Mouse (Mus musculus) fat pad, adult 2 months (tissue): ENCODE results near the gene Olfr1047.
"Not testable (repeated sequence)": the region's sequence is repeated elsewhere in the genome, so short reads cannot be mapped to it uniquely, and the experiment has no call there.

Experiments used
- DNase-seq: peaks from one replicate; pipeline ENCODE4 v3.0.0-alpha.2; 2011; ENCODE audit warnings: low read depth, low spot score; ENCODE audit errors: extremely low read depth

Olfr1047 gene

DNA sequence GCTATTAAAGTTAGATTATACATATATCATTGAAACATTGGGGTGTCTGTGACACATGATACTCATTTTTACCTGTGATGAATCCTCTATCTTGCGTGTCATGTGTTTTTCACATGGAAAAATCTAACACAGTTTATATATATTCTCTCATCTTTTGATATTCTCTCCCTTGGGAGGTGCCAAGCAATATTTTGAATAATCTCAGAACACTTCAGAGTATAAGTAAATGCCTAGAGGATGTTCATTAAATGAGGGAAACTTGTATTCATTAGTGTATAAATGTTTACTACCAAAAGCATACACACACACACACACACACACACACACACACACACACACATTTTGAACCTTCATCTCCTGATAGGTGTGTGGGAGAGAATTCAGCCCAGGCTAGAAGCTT is at the start of gene Olfr1047:
TSS of gene Olfr1047 (minus strand) at position 101 of the 400 bp plus-strand sequence.
- DNase-seq = no peak

DNA sequence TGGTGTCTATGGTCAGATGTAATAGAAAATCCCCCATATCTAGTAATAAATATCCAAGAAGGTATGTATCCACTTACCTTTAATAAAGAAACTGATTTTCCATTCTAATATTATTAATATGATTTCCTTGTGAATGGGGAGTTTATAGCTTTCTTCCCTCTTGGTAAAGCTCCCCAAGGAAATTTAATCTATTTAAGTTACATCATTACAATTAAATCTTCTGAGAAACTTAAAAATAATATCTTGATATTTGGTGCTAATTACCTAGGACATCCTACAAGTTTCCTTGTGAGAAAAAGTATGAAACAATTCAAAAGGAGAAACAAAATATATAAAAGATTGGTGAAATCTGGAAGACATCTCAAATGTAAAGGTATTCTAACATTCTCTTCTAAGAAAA is 47.8 kb upstream of the Olfr1047 start, which contains the start of gene Olfr1051:
TSS of gene Olfr1051 (minus strand) at position 101 of the 400 bp plus-strand sequence.
- DNase-seq = not testable (repeated sequence)

DNA sequence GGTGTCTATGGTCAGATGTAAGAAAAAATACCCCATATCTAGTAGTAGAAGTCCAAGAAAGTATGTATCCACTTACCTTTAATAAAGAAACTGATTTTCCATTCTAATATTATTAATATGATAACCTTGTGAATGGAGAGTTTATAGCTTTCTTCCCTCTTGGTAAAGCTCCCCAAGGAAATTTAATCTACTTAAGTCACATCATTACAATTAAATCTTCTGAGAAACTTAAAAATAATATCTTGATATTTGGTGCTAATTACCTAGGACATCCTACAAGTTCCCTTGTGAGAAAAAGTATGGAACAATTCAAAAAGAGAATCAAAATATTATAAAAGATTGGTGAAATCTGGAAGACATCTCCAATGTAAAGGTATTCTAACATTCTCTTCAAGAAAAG is 27.0 kb upstream of the Olfr1047 start, which contains the start of gene Olfr1049:
TSS of gene Olfr1049 (minus strand) at position 101 of the 400 bp plus-strand sequence.
- not testable (repeated sequence) for DNase-seq

DNA sequence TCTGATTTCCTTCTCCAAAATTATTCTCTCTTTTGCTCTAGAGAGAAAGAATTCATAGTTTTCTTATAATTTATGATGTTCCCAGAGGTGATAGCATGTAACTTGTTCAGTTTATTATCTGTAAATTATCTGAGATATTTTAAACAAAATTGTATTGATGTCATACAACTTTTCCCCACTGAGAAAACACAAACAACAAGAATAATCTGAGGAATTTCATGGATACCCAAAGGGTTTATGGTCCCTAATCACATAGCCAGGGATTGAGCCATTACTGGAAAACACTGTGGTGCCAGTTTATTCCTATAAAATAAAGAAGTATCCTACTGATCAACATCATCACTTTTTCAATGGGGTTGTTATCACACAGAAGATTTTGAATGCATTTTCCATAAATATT is 9.0 kb upstream of the Olfr1047 start, which contains the start of gene Olfr1048:
TSS of gene Olfr1048 (minus strand) at position 101 of the 400 bp plus-strand sequence.
- DNase-seq = no peak

DNA sequence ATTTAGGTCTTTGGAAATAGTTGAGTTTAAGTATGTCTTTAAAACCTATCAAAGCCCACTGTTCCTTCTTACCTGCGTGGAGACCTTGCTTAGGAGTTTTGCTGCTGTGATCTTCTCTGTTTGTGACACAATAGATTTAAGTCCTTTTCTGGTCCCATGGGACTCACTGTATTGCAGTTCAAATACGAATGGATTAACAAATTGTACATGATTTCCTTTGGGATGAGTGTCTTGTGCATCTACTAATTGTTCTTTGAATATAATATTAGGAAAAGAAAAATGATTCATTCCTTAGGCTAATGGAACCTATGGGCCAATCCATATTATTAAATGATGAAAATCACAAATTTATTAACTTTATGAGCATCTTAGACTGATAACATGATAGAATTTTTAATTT is 12.0 kb downstream of the Olfr1047 start, which contains the start of gene Olfr1046:
TSS of gene Olfr1046 (minus strand) at position 101 of the 400 bp plus-strand sequence.
- no peak for DNase-seq

DNA sequence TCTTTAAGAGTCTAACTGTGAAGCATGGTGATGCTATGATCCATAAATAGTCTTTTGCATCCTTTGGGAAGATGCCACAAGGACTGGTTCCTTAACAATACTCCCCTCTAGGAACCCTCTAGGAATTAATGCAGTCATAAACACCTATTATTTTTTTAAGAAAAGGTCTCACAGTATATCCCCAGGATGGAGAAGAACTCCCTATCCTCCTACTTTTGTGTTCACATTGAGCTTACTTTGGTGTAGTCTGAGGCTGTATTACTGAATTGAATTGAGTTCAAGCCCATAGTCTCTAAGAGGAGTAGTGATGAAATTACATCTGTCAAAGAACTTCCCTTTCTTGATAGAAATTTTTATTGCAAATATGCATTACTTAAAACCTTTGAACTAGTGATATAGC is 28.3 kb downstream of the Olfr1047 start, which contains the start of gene Olfr1045:
TSS of gene Olfr1045 (minus strand) at position 101 of the 400 bp plus-strand sequence.
- no peak for DNase-seq

DNA sequence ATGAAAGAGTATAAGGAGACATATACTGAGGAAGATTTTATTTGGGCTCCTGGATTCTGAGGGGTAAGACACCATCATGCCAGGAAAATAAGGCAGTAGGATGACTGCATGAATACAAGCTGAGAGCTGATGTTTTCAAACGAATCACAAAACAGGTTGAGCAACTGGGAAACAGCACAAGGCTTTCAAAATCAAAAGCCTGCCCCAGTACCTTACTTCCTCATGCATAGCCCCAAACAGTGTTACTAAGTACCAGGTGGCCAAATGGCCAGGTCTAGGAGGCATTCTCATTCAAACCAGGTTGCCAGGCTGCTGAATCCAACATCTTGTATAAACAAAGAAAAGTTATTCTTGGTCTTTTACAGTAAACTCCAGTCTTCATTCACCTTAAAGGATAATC is 35.3 kb downstream of the Olfr1047 start:
- no peak for DNase-seq

DNA sequence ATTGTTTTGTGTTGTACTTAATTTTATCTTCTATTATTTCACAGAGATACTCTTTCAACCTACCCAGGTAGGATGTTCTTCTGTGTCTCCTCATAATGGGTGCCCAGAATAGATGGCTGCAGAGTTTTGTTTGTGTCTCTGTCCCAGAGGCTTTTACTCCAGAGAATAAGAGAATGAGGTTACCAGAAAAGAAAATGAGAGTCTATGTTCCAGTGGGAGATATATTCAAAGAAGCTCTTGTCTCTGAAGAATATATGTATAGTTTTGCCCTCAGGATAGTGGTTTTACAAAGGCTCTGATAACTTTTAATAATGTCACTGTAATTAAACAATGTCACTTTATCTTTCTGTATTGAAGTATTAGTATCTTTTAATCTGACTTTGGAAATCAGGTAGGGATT is 45.6 kb downstream of the Olfr1047 start, which contains the start of gene Olfr52:
TSS of gene Olfr52 (minus strand) at position 101 of the 400 bp plus-strand sequence.
- DNase-seq = no peak

DNA sequence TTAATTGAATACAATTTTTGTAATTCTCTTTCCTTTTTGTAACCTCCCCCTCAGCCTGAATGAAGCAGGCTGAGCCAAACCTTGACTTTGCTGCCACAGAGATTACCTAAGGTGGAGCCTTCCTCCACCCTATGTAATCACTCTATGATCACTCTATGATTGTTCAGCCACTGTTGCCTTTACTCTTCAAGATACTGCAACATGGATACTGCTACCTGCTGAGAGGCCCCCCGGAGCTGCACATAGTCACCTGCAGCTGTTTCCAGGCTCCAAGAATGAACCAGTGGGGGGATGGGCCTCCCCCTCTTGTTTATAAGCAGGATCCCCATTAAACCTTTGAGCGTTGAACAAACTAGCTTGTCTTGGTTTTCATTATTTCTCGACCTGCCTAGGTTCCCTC is 51.3 kb downstream of the Olfr1047 start:
- no peak for DNase-seq

DNA sequence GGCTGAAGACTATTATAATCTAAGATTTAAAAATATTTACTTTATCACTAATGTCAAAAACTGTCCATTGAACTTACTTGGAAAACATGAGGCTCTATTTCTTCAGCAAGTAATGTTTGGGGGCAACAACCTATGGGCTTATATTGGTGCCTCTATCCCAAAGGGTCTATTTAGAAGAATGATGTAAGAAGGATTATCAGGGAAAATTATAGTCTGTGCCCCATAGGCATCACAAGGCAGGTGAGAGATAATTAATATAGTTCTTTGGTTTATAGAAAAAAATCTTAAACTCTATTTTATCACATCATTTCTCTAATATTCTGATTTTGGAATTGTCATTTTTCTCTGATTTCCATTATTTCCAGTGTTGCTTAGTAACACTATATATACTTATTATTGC is 53.5 kb downstream of the Olfr1047 start, which contains the start of gene Olfr1044:
TSS of gene Olfr1044 (minus strand) at position 101 of the 400 bp plus-strand sequence.
- DNase-seq = no peak
